8 mouse cellular contexts compared by ENCODE assay signal in genomic region chr13:94116705-94117410, GRCm38 (mm10). TPM values are rescaled to one million over a fixed set of nuclear protein-coding genes. Genes with fewer than 3 reads are reported as not detected.
A peak's percentile ranks its signal among the peaks of the same experiment; 100 is the strongest.
DNase-seq lines count a peak whose midpoint lies in the region; ATAC-seq and TF ChIP-seq lines count a peak whose summit lies in the region.

No protein-coding gene starts in this region.

- 0 out of 2 replicates have a peak overlapping the region, but pooled peaks have one; percentile 6 for H3K4me3 ChIP-seq in kidney, embryonic 15.5 days (replicated peaks)
- no peak overlapping the region for H3K4me3 ChIP-seq in ES-E14 (ENCODE audit: insufficient read depth in 1 of 2, low read depth in 1 of 2, low read length in 2 of 2, poor library complexity in 1 of 2, severe bottlenecking in 1 of 2)
- no peak overlapping the region for H3K4me3 ChIP-seq in limb, embryonic 11.5 days (ENCODE audit: low read depth, low read length)

- H3K36me3 ChIP-seq in kidney, embryonic 15.5 days = peaks cover 35% of the 10 kb centered on the region
- no peaks in the 10 kb centered on the region for H3K36me3 ChIP-seq in ES-E14 (ENCODE audit: control insufficient read depth, insufficient read depth, low read length, poor library complexity, severe bottlenecking)
- no peaks in the 10 kb centered on the region for H3K36me3 ChIP-seq in limb, embryonic 11.5 days (ENCODE audit: control insufficient read depth, insufficient read depth, low read length)

- in situ Hi-C loops in ES-E14 (cut with MboI; ENCODE audit: low sequenced_read_pairs in 2 of 2, unreplicated experiment in 2 of 2) = no loop called here

- ATAC-seq in kidney, embryonic 15.5 days (replicated peaks; ENCODE audit: low FRiP score) = peak; percentile 76
- peak; percentile 40 for ATAC-seq in limb, embryonic 11.5 days (ENCODE audit: insufficient number of reproducible peaks, low FRiP score, low TSS enrichment, low read depth)
- ATAC-seq in erythroblast, adult 5-6 weeks (replicated peaks; ENCODE audit: low FRiP score, poor library complexity, severe bottlenecking) = no peak

- peak overlapping the region; percentile 43 for H3K4me2 ChIP-seq in kidney, embryonic 15.5 days
- no peak overlapping the region; the same call in 1 of the 2 replicates for H3K4me2 ChIP-seq in limb, embryonic 11.5 days (ENCODE audit: low read depth, severe bottlenecking)

- no peaks in the 10 kb centered on the region for H3K27me3 ChIP-seq in kidney, embryonic 15.5 days
- H3K27me3 ChIP-seq in limb, embryonic 11.5 days (ENCODE audit: control insufficient read depth, insufficient read depth, low read length) = no peaks in the 10 kb centered on the region

- no peak for DNase-seq in kidney, adult 18-20 months
- DNase-seq in ES-E14 (ENCODE audit: low read depth, low spot score) = peak; percentile 20
- peak; percentile 32 for DNase-seq in embryo, embryonic 11.5 days (ENCODE audit: low read depth, low spot score)
- DNase-seq in limb, embryonic 11.5 days (ENCODE audit: low spot score) = peak; percentile 64
- DNase-seq in cerebellum, adult 11 months = no peak
- no peak for DNase-seq in spleen, postnatal 14 days (ENCODE audit: low spot score in 2 of 2)

- H3K27ac ChIP-seq in kidney, embryonic 15.5 days = peak overlapping the region; percentile 92
- H3K27ac ChIP-seq in ES-E14 (ENCODE audit: insufficient read depth, low read depth, low read length, poor library complexity, severe bottlenecking) = no peak overlapping the region
- peak overlapping the region; percentile 78 for H3K27ac ChIP-seq in limb, embryonic 11.5 days (replicated peaks; ENCODE audit: low read depth, low read length)

- WGBS in kidney, embryonic 15.5 days = 11% methylated on average over 13 of the region's 13 CpGs
- WGBS in limb, embryonic 11.5 days = 23% methylated on average over 13 of the region's 13 CpGs

- H3K4me1 ChIP-seq in kidney, embryonic 15.5 days = peaks cover 50% of the 10 kb centered on the region
- H3K4me1 ChIP-seq in ES-E14 (ENCODE audit: control insufficient read depth in 2 of 2, insufficient read depth in 2 of 2, low read length in 2 of 2, poor library complexity in 1 of 2) = no peaks in the 10 kb centered on the region
- H3K4me1 ChIP-seq in limb, embryonic 11.5 days (ENCODE audit: control insufficient read depth, insufficient read depth, low read length) = peaks cover 30% of the 10 kb centered on the region

- no peak overlapping the region for H3K9ac ChIP-seq in kidney, embryonic 15.5 days
- no peak overlapping the region for H3K9ac ChIP-seq in ES-E14 (ENCODE audit: insufficient read depth, low read depth, low read length, poor library complexity, severe bottlenecking)
- no peak overlapping the region for H3K9ac ChIP-seq in limb, embryonic 11.5 days (ENCODE audit: low read length)

- no peaks in the 10 kb centered on the region for H3K9me3 ChIP-seq in kidney, embryonic 15.5 days (replicated peaks)
- no peaks in the 10 kb centered on the region for H3K9me3 ChIP-seq in ES-E14 (ENCODE audit: control insufficient read depth, insufficient read depth, low read depth, low read length)
- H3K9me3 ChIP-seq in limb, embryonic 11.5 days (ENCODE audit: control insufficient read depth, low read length) = no peaks in the 10 kb centered on the region; the same call in 1 of the 2 replicates

TF ChIP-seq in ES-E14, 5 proteins besides CTCF, POLR2A, EP300 and RAD21:
- TF ChIP-seq ZC3H11A (IDR thresholded peaks at IDR 0.05; ENCODE audit: borderline replicate concordance, low read depth, low read length) (no peak), CHD2 (IDR thresholded peaks at IDR 0.05; ENCODE audit: low read depth, low read length) (no peak)

RNA-seq across cellular contexts. Expression of gene Lhfpl2, which starts 59.3 kb away (rescaled TPM):
- polyA plus RNA-seq in kidney, embryonic 15.5 days (2015; fragmentation: Nextera tagmentation; extraction: Ambion mirVana) = 87.7 and 89.1 TPM in 2 replicates
- 6.1 and 8.8 TPM in 2 replicates for total RNA-seq in ES-E14 (2012; rRNA removed)
- polyA plus RNA-seq in limb, embryonic 11.5 days (2014; fragmentation: Nextera tagmentation; extraction: Ambion mirVana) = 37.4 and 40.8 TPM in 2 replicates
- total RNA-seq in erythroblast, adult 5-6 weeks (2015; ENCODE audit: low replicate concordance) = 1.3 and 7.9 TPM in 2 replicates
- total RNA-seq in erythroblast, adult 5-6 weeks (2017; ENCODE audit: low replicate concordance) = 3.1 and 4.8 TPM in 2 replicates

Comparison
In these comparisons a context has a peak if more than half of its experiments do, and no peak if none do; other contexts are left out.
1. DNase-seq: peak in ES-E14 (single experiment), embryo, embryonic 11.5 days (single experiment) and limb, embryonic 11.5 days (single experiment); none in kidney, adult 18-20 months (single experiment), cerebellum, adult 11 months (single experiment) and spleen, postnatal 14 days (0 of 2).